ENCODE assay signal across 8 mouse cellular contexts in genomic region chr7:4150811-4151221, GRCm38 (mm10). TPM values are rescaled to one million over a fixed set of nuclear protein-coding genes. Genes with fewer than 3 reads are reported as not detected.
DNase-seq lines count a peak whose midpoint lies in the region; ATAC-seq lines count a peak whose summit lies in the region.

No protein-coding gene starts in this region.

- ATAC-seq in liver, embryonic 16.5 days (ENCODE audit: low read depth), result peak; percentile 67
- ATAC-seq in neural tube, embryonic 14.5 days (ENCODE audit: low read depth), result peak; percentile 3; the same call in 1 of the 2 replicates

- WGBS in liver, embryonic 16.5 days (ENCODE audit: insufficient replicate concordance), result 3% methylated on average over 14 of the region's 14 CpGs
- WGBS in neural tube, embryonic 14.5 days, result 4% methylated on average over 14 of the region's 14 CpGs

- peak overlapping the region; percentile 97 for H3K4me2 ChIP-seq in liver, embryonic 16.5 days (ENCODE audit: low read depth, low read length)
- peak overlapping the region; percentile 64 for H3K4me2 ChIP-seq in neural tube, embryonic 14.5 days (ENCODE audit: low read depth, low read length)

- peak overlapping the region; percentile 97; the same call in 1 of the 2 replicates for H3K27ac ChIP-seq in liver, embryonic 16.5 days (ENCODE audit: low read length)
- H3K27ac ChIP-seq in neural tube, embryonic 14.5 days (ENCODE audit: low read depth, low read length), result no peak overlapping the region

- H3K4me3 ChIP-seq in liver, embryonic 16.5 days (ENCODE audit: low read depth, low read length), result peak overlapping the region; percentile 88
- peak overlapping the region; percentile 58 for H3K4me3 ChIP-seq in neural tube, embryonic 14.5 days (ENCODE audit: low read depth, low read length)

- peak; percentile 42 for DNase-seq in right cerebral cortex, postnatal 25 days
- DNase-seq in right cerebral cortex, postnatal 36 days (ENCODE audit: low spot score in 2 of 2), result no peak
- peak; percentile 75 for DNase-seq in cerebellum, adult 11 months
- peak; percentile 62 to 67 for DNase-seq in heart, adult 18-20 months
- peak; percentile 78 for DNase-seq in kidney, adult 18-20 months
- no peak for DNase-seq in layer of hippocampus, postnatal 14 days (ENCODE audit: low spot score in 2 of 2)

- no peaks in the 10 kb centered on the region for H3K9me3 ChIP-seq in liver, embryonic 16.5 days (replicated peaks; ENCODE audit: control insufficient read depth, low read length)
- H3K9me3 ChIP-seq in neural tube, embryonic 14.5 days (ENCODE audit: control insufficient read depth, low read length), result no peaks in the 10 kb centered on the region

- H3K4me1 ChIP-seq in liver, embryonic 16.5 days (ENCODE audit: control insufficient read depth, low read depth, low read length), result peaks cover 43% of the 10 kb centered on the region
- peaks cover 17% of the 10 kb centered on the region for H3K4me1 ChIP-seq in neural tube, embryonic 14.5 days (ENCODE audit: control insufficient read depth, insufficient read depth, low read length)

- peaks cover 4% of the 10 kb centered on the region; the same call in 1 of the 2 replicates for H3K27me3 ChIP-seq in liver, embryonic 16.5 days (ENCODE audit: control insufficient read depth, insufficient read depth, low read depth, low read length)
- no peaks in the 10 kb centered on the region for H3K27me3 ChIP-seq in neural tube, embryonic 14.5 days (ENCODE audit: control insufficient read depth, insufficient read depth, low read length)

- peaks cover 18% of the 10 kb centered on the region for H3K36me3 ChIP-seq in liver, embryonic 16.5 days (ENCODE audit: control insufficient read depth, insufficient read depth)
- peaks cover 12% of the 10 kb centered on the region; the same call in 1 of the 2 replicates for H3K36me3 ChIP-seq in neural tube, embryonic 14.5 days (ENCODE audit: control insufficient read depth, insufficient read depth, low read length)

- H3K9ac ChIP-seq in liver, embryonic 16.5 days (ENCODE audit: low read depth, low read length), result peak overlapping the region; percentile 88; the same call in 1 of the 2 replicates
- H3K9ac ChIP-seq in neural tube, embryonic 14.5 days (replicated peaks; ENCODE audit: low read depth, low read length), result no peak overlapping the region

RNA-seq across cellular contexts. Expression of gene Leng9, which starts 0.6 kb away (rescaled TPM):
- total RNA-seq in heart, adult 18-20 months (2021), result 1 to 10 TPM; 2.6 TPM
- polyA plus RNA-seq in liver, embryonic 16.5 days (2015; fragmentation: Nextera tagmentation; extraction: Ambion mirVana), result 1.0 and 1.2 TPM in 2 replicates
- 4.1 and 4.6 TPM in 2 replicates for polyA plus RNA-seq in neural tube, embryonic 14.5 days (2014; fragmentation: Nextera tagmentation; extraction: Ambion mirVana)
- 1 to 10 TPM; 5.2 to 6.2 TPM for total RNA-seq in layer of hippocampus, postnatal 14 days (2021)

RNA-seq across cellular contexts. Expression of gene Cdc42ep5, which starts 13.8 kb away (rescaled TPM):
- 1 to 10 TPM; 4.1 to 4.6 TPM for total RNA-seq in heart, adult 18-20 months (2021)
- 5.5 and 6.7 TPM in 2 replicates for polyA plus RNA-seq in liver, embryonic 16.5 days (2015; fragmentation: Nextera tagmentation; extraction: Ambion mirVana)
- polyA plus RNA-seq in neural tube, embryonic 14.5 days (2014; fragmentation: Nextera tagmentation; extraction: Ambion mirVana), result 3.0 and 9.8 TPM in 2 replicates
- total RNA-seq in layer of hippocampus, postnatal 14 days (2021), result 1 to 10 TPM; 1.1 to 1.4 TPM

RNA-seq across cellular contexts. Expression of gene Leng8, which starts 14.0 kb away (rescaled TPM):
- 10 to 100 TPM; 21.2 to 31.9 TPM for total RNA-seq in heart, adult 18-20 months (2021)
- 20.2 and 23.4 TPM in 2 replicates for polyA plus RNA-seq in liver, embryonic 16.5 days (2015; fragmentation: Nextera tagmentation; extraction: Ambion mirVana)
- polyA plus RNA-seq in neural tube, embryonic 14.5 days (2014; fragmentation: Nextera tagmentation; extraction: Ambion mirVana), result 62.4 and 68.1 TPM in 2 replicates
- 100 to 1,000 TPM; 157 to 196 TPM for total RNA-seq in layer of hippocampus, postnatal 14 days (2021)

RNA-seq across cellular contexts. Expression of gene Ttyh1, which starts 31.6 kb away (rescaled TPM):
- total RNA-seq in heart, adult 18-20 months (2021), result under 1 TPM; 0.69 to 0.92 TPM
- polyA plus RNA-seq in liver, embryonic 16.5 days (2015; fragmentation: Nextera tagmentation; extraction: Ambion mirVana), result 0.20 and 0.50 TPM in 2 replicates
- 149 and 151 TPM in 2 replicates for polyA plus RNA-seq in neural tube, embryonic 14.5 days (2014; fragmentation: Nextera tagmentation; extraction: Ambion mirVana)
- total RNA-seq in layer of hippocampus, postnatal 14 days (2021), result 100 to 1,000 TPM; 671 to 757 TPM

Comparison
In these comparisons a context has a peak if more than half of its experiments do, and no peak if none do; other contexts are left out.
1. DNase-seq: peak in right cerebral cortex, postnatal 25 days (single experiment), cerebellum, adult 11 months (single experiment), heart, adult 18-20 months (2 of 2) and kidney, adult 18-20 months (single experiment); none in right cerebral cortex, postnatal 36 days (0 of 2) and layer of hippocampus, postnatal 14 days (0 of 2).
2. RNA of gene Leng8, which starts 14.0 kb away (total RNA-seq): 157 to 196 TPM in layer of hippocampus, postnatal 14 days; 21.2 to 31.9 TPM in heart, adult 18-20 months; every median in the first group is over 4 times any median in the second.